Mouse (Mus musculus) C2C12 (cell line): ENCODE measurements around the gene Creg2. TPM values are rescaled to one million over a fixed set of nuclear protein-coding genes. Genes with fewer than 3 reads are reported as not detected.

Experiments
- H3K27me3 ChIP-seq: one replicate; pipeline ENCODE4 v1.6.1; 2011; ENCODE audit not compliant: control insufficient read depth, insufficient read depth, insufficient read length
- H3K36me3 ChIP-seq: one replicate; pipeline ENCODE4 v1.6.1; 2011; ENCODE audit not compliant: control insufficient read depth, insufficient read depth
- H3K4me3 ChIP-seq: one replicate; pipeline ENCODE4 v1.5.1; 2011; ENCODE audit warnings: mild to moderate bottlenecking, control low read depth; ENCODE audit not compliant: poor library complexity, insufficient read depth, severe bottlenecking
- H3K79me2 ChIP-seq: one replicate; pipeline ENCODE4 v1.6.1; 2011; ENCODE audit not compliant: control insufficient read depth, insufficient read depth
- H3K79me3 ChIP-seq: one replicate; pipeline ENCODE4 v1.6.1; 2011; ENCODE audit warnings: low read depth, control low read depth
- H3ac ChIP-seq: one replicate; pipeline ENCODE3; 2011; ENCODE audit warnings: low read depth; ENCODE audit not compliant: control insufficient read depth, insufficient read length
- CEBPB ChIP-seq: IDR thresholded peaks from one replicate; pipeline ENCODE4 v1.6.1; 2011; ENCODE audit warnings: low read depth, mild to moderate bottlenecking, control low read depth, moderate library complexity
- CTCF ChIP-seq: IDR thresholded peaks from one replicate; pipeline ENCODE4 v1.5.1; 2011; ENCODE audit not compliant: control insufficient read depth, insufficient read depth, insufficient read length
- FOSL1 ChIP-seq: IDR thresholded peaks from one replicate; pipeline ENCODE4 v1.8.0; 2011; ENCODE audit warnings: mild to moderate bottlenecking, low read length; ENCODE audit not compliant: poor library complexity, insufficient read depth, severe bottlenecking
- MAX ChIP-seq: IDR thresholded peaks from one replicate; pipeline ENCODE4 v1.6.1; 2011; ENCODE audit warnings: mild to moderate bottlenecking, control low read depth
- MYOD1 ChIP-seq: IDR thresholded peaks from one replicate; pipeline ENCODE4 v1.6.1; 2011; ENCODE audit warnings: low read depth; ENCODE audit not compliant: control insufficient read depth, insufficient read length
- MYOG ChIP-seq: IDR thresholded peaks from one replicate; pipeline ENCODE4 v1.6.1; 2011; ENCODE audit not compliant: control insufficient read depth, insufficient read length; ENCODE audit errors: extremely low read depth
- USF1 ChIP-seq: IDR thresholded peaks from one replicate; pipeline ENCODE4 v1.6.1; 2011; ENCODE audit warnings: low read depth, mild to moderate bottlenecking, control low read depth, moderate library complexity
- long read RNA-seq, 2 experiments: library from polyadenylated mRNA; unstranded; transcript quantifications; one replicate each; pipeline ENCODE4 v2.0.0; 2019 to 2020
- polyA plus RNA-seq: library from polyadenylated mRNA; unstranded; fragments of >200 nt; fragmentation: generic; extraction: Trizol; gene quantifications from one replicate; pipeline ENCODE4 v1.2.1, GENCODE M21; 2012; ENCODE audit warnings: missing spikeins

The Creg2 gene
- polyA plus RNA-seq: not detected
- long read RNA-seq, experiment 1: 0 reads
- long read RNA-seq, experiment 2: 0 reads

GRCm38 (mm10) chr1:39651241-39651548, at the start of gene Creg2:
Gene Creg2 (minus strand): TSS chr1:39651474.
- Histone ChIP-seq H3ac (peak within 1 kb of the TSS; percentile 46), H3K79me3 (no peaks in the 10 kb centered on the region), H3K36me3 (no peaks in the 10 kb centered on the region), H3K79me2 (no peaks in the 10 kb centered on the region), H3K4me3 (no peak within 1 kb of the TSS), H3K27me3 (peaks cover 30% of the 10 kb centered on the region)
- TF ChIP-seq USF1 (no peak), FOSL1 (no peak), MYOD1 (no peak)

GRCm38 (mm10) chr1:39700599-39701273, 49.5 kb upstream of the Creg2 start:
- H3ac ChIP-seq: no peak overlapping the region
- H3K79me3 ChIP-seq: no peaks in the 10 kb centered on the region
- H3K79me2 ChIP-seq: no peaks in the 10 kb centered on the region
- no peaks in the 10 kb centered on the region for H3K36me3 ChIP-seq
- TF ChIP-seq CEBPB: no peak
- TF ChIP-seq USF1: no peak
- TF ChIP-seq MYOG: no peak
- TF ChIP-seq FOSL1: no peak
- TF ChIP-seq MAX: no peak
- TF ChIP-seq CTCF: no peak
- TF ChIP-seq MYOD1: no peak
- H3K27me3 ChIP-seq: no peaks in the 10 kb centered on the region
- no peak overlapping the region for H3K4me3 ChIP-seq

- Histone ChIP-seq H3K4me3 (no peak overlapping the region), H3K36me3 (no peaks in the 10 kb centered on the region), H3ac (no peak overlapping the region), H3K79me2 (no peaks in the 10 kb centered on the region), H3K27me3 (no peaks in the 10 kb centered on the region), H3K79me3 (no peaks in the 10 kb centered on the region)
- TF ChIP-seq CEBPB (no peak), MYOG (no peak), MAX (no peak), USF1 (no peak), FOSL1 (no peak), MYOD1 (no peak), CTCF (no peak)
These were observed 47.2 kb upstream of the Creg2 start for GRCm38 (mm10) chr1:39698456-39698855.

DNA sequence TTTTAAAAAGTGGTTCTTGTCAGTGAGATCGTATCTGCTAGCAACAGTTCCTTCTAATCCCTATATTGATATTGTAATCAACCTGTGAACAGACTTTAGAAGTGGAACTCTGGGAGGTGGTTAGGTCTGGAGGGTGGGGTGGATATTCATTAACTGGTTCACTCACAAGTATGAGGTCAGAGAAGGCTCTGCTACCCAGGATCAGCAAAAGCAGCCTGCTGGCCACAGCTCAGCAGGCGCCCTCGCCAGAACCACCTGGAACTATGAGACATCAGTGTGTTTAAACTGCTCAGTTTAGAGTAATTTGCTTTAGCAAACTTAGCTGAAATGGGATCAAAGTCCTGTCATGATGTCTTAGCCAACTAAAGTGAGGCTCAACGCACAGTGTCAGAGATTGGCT, 43.9 kb upstream of the Creg2 start:
- TF ChIP-seq FOSL1: no peak
- TF ChIP-seq USF1: no peak
- TF ChIP-seq MYOD1: no peak
- no peak for TF ChIP-seq CEBPB
- no peak for TF ChIP-seq CTCF
- no peak for TF ChIP-seq MYOG
- no peak for TF ChIP-seq MAX
- Histone ChIP-seq H3K4me3 (no peak overlapping the region), H3K79me3 (no peaks in the 10 kb centered on the region), H3K27me3 (no peaks in the 10 kb centered on the region), H3ac (no peak overlapping the region), H3K36me3 (no peaks in the 10 kb centered on the region), H3K79me2 (no peaks in the 10 kb centered on the region)

- no peak overlapping the region for H3K4me3 ChIP-seq
- no peaks in the 10 kb centered on the region for H3K36me3 ChIP-seq
- TF ChIP-seq CTCF: no peak
- TF ChIP-seq FOSL1: no peak
- TF ChIP-seq USF1: no peak
- TF ChIP-seq MYOD1: no peak
- TF ChIP-seq CEBPB: no peak
- no peak for TF ChIP-seq MYOG
- TF ChIP-seq MAX: no peak
- no peaks in the 10 kb centered on the region for H3K27me3 ChIP-seq
- no peak overlapping the region for H3ac ChIP-seq
- no peaks in the 10 kb centered on the region for H3K79me2 ChIP-seq
- H3K79me3 ChIP-seq: no peaks in the 10 kb centered on the region
These were observed 43.5 kb upstream of the Creg2 start for GRCm38 (mm10) chr1:39694756-39695155.

GRCm38 (mm10) chr1:39691974-39692373, 40.7 kb upstream of the Creg2 start:
- TF ChIP-seq MYOG (no peak), FOSL1 (no peak), CTCF (no peak), MYOD1 (peak; percentile 90), CEBPB (no peak)
- Histone ChIP-seq H3K79me3 (no peaks in the 10 kb centered on the region), H3K36me3 (no peaks in the 10 kb centered on the region), H3K27me3 (no peaks in the 10 kb centered on the region), H3K4me3 (no peak overlapping the region), H3K79me2 (no peaks in the 10 kb centered on the region), H3ac (no peak overlapping the region)
